Mouse (Mus musculus) splenic B cell, adult 2 months (primary cell): ENCODE data around the gene Ano2.

Experiments
- DNase-seq: peaks from one replicate; pipeline ENCODE4 v3.0.0-alpha.2; 2011; ENCODE audit warnings: low read depth, low spot score
- H3K27me3 ChIP-seq: 2 replicates; pipeline ENCODE4 v1.6.1; 2012; ENCODE audit warnings: mild to moderate bottlenecking, low read length, moderate library complexity, mixed read lengths; ENCODE audit not compliant: control insufficient read depth, poor library complexity, insufficient read depth, severe bottlenecking
- H3K36me3 ChIP-seq: 2 replicates; pipeline ENCODE4 v1.6.1; 2012; ENCODE audit warnings: mild to moderate bottlenecking, low read length, moderate library complexity, mixed read lengths; ENCODE audit not compliant: control insufficient read depth, poor library complexity, insufficient read depth, severe bottlenecking

Gene Ano2

DNA sequence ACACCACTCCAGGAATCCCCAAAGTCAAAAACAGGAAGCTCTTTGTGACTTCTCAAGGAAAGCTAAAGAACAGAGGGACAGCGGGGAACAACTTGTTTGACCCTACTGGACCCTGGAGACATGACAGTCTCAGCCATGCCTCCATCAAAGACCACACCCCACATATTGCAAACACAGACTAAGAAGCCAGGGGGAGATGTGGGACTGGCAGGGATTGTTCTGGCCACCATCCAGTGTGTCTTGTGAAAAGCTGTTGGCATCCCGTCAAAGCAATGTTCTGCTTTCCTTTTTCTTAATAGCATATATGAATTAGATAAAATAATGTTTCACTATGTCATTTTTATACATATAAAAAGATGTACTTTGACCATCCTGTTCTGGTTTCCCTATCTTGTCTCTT lies 326.8 kb downstream of the Ano2 start:
- H3K27me3 ChIP-seq: no peaks in the 10 kb centered on the region
- no peak for DNase-seq
- no peaks in the 10 kb centered on the region for H3K36me3 ChIP-seq

DNA sequence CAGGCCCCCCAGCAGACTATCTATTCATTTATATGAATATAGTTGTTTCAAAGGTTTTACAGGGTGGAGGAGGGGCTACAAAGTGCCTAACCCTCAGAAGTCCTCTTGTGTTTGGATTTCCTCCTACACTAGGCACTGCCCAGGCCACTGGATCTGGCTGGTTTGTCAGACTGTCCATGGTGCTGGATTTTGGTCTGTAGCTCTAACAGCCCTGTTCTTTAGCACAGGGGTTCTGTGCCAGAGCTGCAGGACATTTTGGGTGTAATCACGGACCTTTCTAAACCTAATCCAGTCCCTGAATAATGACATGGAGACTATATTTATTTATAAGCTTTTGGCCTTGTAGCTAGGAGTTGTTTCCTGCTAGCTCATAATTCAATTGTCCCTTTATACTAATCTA lies 328.2 kb downstream of the Ano2 start:
- no peak for DNase-seq
- no peaks in the 10 kb centered on the region for H3K27me3 ChIP-seq
- no peaks in the 10 kb centered on the region for H3K36me3 ChIP-seq

DNA sequence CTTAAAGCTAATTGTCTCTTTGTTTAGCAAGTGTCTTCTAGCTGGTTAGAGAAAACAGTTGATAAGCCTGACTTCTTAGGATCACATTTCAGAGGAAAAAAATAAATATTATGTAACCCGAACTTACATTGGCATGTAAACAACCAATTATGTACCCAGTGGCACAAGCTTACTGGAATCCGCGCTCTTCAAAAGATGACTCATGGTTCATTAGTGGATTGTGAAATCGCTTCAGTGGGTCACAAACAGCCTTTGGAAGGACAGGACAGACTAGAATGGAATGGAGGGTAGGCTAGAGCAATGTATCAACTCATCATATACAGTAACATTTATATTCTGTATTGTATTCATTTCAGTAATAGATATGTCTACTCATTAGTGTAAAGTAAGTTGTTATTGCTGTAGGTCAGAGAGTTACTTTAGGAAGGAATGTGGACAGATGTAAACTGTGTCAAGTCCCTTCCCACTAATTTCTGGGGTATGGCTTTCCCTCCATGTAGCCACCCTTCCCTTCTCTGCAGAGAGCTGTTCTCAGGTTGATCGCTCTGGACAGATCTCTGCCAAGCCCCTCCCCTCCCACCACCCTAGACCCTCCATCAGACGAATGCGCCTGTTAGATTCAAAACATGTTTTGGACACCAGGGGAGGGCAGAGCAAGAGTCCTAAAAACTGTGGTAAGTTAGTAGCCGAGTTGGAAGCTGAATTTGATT lies 343.6 kb downstream of the Ano2 start:
- Histone ChIP-seq H3K27me3 (no peaks in the 10 kb centered on the region), H3K36me3 (no peaks in the 10 kb centered on the region)
- DNase-seq: no peak

DNA sequence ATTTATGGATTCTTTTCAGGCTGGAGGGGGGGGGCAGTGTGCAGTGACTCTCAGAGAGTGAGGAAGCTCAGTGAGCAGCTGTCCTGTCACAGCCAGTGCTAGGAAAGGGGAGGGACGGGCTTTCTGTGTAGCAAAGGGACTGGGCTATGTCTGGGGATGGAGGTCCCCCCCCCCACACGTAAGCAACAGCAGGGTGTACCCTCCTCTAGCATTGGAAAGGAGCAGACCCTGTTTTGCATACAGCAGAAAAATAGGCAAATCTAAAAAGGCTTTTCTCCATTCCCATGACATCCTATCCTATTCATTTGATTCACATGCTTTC lies 344.1 kb downstream of the Ano2 start:
- Histone ChIP-seq H3K27me3 (no peaks in the 10 kb centered on the region), H3K36me3 (no peaks in the 10 kb centered on the region)
- DNase-seq: no peak

DNA sequence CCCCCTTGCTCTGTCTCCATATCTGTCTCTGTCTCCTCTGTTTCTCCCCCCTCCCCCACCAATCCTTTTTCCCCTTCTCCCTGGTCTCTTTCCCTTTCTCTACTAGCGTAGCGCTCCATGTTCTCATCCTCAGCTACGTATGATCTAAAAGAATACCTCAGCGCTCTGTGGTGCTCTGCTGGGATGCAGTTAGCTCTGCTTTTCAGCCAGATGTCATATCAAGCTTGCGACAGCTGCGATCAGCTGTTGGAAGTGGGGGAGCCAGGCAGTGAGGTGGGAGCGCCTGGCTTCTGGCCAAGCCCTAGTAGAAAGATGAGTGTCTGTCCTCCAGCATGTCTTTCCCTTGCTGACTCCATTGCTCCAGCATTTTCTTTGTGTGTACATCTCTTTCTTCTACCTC lies 344.5 kb downstream of the Ano2 start:
- Histone ChIP-seq H3K27me3 (no peaks in the 10 kb centered on the region), H3K36me3 (no peaks in the 10 kb centered on the region)
- DNase-seq: no peak

DNA sequence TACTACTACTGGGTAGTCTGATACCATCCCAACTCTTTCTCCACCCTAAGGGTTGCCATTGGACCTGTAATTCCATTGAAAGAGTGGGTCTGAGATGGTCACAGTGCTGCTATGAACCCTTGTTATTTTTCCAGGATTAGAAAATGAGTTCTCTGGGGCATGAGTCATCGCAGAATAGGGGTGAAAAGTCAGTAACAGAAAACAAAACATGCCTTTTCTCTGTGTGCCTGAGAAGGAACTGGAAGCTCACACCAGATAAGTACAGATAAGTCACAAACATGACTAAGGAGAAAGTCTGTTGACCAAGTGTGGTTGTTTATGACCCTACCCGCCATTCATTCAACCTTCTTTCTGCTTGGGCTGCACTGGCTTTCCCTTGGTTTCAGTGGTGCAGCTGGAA lies 345.4 kb downstream of the Ano2 start:
- Histone ChIP-seq H3K27me3 (no peaks in the 10 kb centered on the region), H3K36me3 (no peaks in the 10 kb centered on the region)
- no peak for DNase-seq

DNA sequence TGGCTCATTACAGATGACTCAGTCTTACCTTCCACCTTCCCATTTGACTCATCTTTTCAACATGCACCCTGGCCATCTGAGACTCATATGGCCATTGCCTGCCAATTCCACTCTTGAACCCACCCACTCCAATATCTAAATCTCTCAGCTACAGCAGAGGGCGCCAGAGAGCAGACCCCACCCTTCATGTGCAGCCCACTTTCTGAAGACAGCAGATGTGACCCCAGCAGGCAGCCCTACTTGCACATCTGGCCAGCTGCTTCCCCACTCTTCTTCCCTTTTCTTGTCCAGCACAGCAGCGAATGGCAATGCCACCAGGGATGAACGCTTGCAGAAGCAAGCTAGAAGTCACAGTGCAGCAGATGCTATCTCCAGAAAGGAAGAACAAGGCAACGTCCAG lies 355.7 kb downstream of the Ano2 start:
- no peaks in the 10 kb centered on the region for H3K27me3 ChIP-seq
- DNase-seq: no peak
- no peaks in the 10 kb centered on the region for H3K36me3 ChIP-seq

DNA sequence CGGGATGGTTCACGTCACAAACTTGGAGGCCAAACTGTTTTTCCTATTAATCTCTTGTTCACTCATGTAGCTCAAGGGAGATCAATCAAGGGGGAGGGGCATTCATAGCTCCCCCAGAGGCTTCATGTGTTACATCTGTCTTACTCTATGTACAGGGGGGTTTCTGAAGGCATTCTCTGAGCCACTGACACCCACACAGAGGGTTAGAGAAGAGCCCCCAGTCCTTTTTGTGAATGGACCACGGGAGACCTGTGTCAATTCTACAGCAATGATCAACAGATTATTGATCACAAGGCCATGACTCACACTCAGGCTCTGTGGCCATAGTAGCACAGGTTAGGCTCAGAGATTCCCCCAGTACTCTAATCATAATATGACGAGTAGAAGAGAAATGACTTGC lies 358.0 kb downstream of the Ano2 start:
- no peak for DNase-seq
- no peaks in the 10 kb centered on the region for H3K36me3 ChIP-seq
- no peaks in the 10 kb centered on the region for H3K27me3 ChIP-seq

DNA sequence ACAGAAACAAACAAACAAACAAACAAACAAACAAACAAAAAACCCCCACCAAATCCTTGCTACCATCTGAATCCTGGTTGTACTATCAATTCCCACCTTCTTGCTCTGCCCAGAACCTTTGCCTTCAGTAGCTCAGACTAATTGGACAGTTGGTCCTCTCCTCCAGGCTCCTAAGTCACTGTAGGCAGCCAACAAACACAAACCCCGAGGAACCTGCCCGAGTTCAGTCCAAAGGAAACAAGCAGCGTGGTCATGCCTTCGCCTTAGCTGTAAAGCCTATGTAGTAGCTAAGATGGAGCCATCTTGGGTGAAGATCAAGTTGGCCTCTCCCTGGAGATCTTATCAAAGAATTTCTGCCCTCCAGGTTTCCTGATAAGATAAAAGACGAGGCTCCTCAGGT lies 362.9 kb downstream of the Ano2 start:
- no peak for DNase-seq
- H3K36me3 ChIP-seq: no peaks in the 10 kb centered on the region

DNA sequence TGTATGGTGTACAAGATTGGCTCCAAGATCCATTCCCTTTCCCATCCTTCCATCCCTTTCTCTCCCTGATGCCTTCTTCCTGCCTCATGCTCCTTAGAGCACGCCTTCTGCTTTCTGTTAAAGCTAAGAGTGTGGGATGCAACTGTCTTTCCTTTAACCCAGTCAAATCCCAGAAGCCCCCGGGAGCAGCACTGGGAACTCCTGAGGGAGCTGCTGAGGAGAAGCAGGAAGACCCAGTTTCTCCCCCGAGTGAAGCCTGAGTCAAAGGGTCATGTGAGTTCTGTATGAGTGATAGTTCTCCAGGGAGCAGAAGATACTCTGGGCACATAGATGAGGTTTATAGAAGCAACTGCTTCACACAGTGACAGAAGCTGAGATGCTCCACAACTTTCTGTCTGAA lies 367.5 kb downstream of the Ano2 start:
- no peak for DNase-seq
- Histone ChIP-seq H3K36me3 (no peaks in the 10 kb centered on the region), H3K27me3 (no peaks in the 10 kb centered on the region)

More for the DNA sequence above, 362.9 kb downstream of the Ano2 start:
- H3K27me3 ChIP-seq: no peaks in the 10 kb centered on the region

DNA sequence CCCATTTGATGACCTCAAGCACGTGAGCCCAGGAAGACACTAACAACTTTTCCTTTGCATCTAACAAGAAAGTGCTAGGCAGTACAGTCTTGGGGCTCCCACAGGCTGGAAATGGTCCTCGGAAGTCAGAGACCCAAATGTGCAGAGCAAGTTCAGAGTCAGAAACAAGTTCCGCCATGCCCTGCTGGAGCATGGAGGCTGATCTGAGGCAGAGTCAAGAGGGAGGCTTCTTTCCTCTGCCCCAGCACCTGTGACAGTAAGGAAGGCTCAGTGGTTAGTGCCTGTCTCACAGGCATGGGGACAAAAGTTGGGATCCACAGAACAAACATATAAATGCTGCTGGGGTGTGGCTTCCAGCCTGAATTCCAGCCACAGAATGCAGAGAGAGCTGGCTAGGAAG lies 390.3 kb downstream of the Ano2 start:
- no peaks in the 10 kb centered on the region for H3K27me3 ChIP-seq
- DNase-seq: no peak
- H3K36me3 ChIP-seq: no peaks in the 10 kb centered on the region

DNA sequence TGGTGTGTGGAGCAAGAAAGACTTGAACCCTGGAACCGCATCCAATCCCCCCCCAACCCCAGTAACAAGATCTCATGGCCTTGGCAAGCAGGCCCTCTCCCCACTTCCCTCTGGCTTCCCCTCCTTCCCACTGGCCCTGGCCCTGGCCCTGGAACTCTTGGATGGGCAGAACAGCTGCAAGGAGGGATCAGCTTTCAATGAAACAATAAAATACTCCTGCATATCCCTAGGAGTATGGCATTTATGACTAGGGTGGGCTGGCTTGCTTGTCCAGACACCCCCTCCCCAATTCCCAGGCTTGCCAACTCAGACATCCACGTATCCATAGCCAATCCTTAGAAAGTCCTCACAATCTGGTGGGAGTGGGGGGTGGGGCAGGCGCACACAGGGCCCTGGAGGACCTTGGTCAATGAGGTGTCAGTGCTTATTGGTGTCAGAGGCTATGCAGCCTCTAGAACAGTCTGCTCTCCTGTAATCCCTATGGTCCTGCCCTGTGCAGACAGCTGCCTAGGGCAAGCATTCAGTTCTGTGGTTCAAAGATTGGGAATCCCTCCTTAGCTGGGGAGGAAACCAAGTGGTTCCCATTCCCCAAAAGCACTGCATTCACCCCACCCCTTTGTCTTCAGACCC lies 396.2 kb downstream of the Ano2 start:
- no peak for DNase-seq
- no peaks in the 10 kb centered on the region for H3K36me3 ChIP-seq
- H3K27me3 ChIP-seq: no peaks in the 10 kb centered on the region

DNA sequence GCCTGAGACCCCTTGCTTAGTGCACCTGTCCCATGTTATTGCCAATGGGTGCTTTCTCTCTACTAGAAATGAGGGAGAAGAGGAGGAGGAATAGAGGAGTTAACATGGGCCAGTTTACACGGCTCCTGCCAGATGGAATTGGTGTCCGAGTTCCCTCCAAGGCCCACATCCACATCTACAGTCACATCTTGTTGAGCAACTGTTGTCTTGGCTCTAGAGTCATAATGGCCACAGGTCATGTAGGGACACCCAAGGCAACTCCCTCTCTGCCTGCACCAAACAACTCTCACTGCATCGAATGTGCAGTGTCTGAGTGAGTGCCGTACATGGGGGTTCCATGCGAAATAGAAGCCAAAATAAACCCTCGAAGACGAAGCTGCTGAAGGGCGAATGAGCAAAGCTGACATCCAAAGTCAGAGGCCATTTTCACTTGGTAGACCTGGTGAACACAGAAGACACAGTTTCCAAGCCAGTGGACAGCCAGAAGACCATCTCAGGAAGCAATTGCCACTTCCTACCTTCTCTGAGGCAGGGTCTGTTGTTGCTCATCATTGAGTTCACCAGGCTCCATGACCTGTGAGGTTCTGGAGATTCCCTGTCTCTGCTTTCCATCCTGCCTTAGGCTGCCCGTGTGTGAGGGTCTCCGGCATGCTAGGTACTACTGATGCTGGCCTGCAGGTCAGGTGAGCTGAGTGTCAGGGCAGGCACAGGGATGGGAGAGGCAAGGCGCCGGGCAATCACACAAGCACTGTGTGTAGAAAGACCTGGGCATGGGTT lies 398.5 kb downstream of the Ano2 start:
- DNase-seq: no peak
- Histone ChIP-seq H3K27me3 (no peaks in the 10 kb centered on the region), H3K36me3 (no peaks in the 10 kb centered on the region)
